Mouse (Mus musculus) neural tube, embryonic 14.5 days (tissue): ENCODE results near the gene Zfp239. TPM values are rescaled to one million over a fixed set of nuclear protein-coding genes. Genes with fewer than 3 reads are reported as not detected.

Experiments used
- ATAC-seq: fragments of 200-750 bp; cut with Nextera tagmentation; 2 replicates; pipeline ENCODE4 v1.8.0; 2017; ENCODE audit warnings: low read depth, mild to moderate bottlenecking, moderate TSS enrichment, moderate library complexity
- H3K27ac ChIP-seq: fragments of 300-500 bp; sonication (generic); 2 replicates; pipeline ENCODE4 v1.5.1; 2014; ENCODE audit warnings: low read depth, mild to moderate bottlenecking, control low read depth, low read length, moderate library complexity, mixed read lengths
- H3K27me3 ChIP-seq: fragments of 300-500 bp; sonication (generic); 2 replicates; pipeline ENCODE4 v1.6.1; 2014; ENCODE audit warnings: low read length; ENCODE audit not compliant: control insufficient read depth, insufficient read depth
- H3K36me3 ChIP-seq: fragments of 300-500 bp; sonication (generic); 2 replicates; pipeline ENCODE4 v1.6.1; 2014; ENCODE audit warnings: low read length, mixed read lengths; ENCODE audit not compliant: control insufficient read depth, insufficient read depth
- H3K4me1 ChIP-seq: fragments of 300-500 bp; sonication (generic); 2 replicates; pipeline ENCODE4 v1.6.1; 2014; ENCODE audit warnings: low read length; ENCODE audit not compliant: control insufficient read depth, insufficient read depth
- H3K4me2 ChIP-seq: fragments of 300-500 bp; sonication (generic); 2 replicates; pipeline ENCODE4 v1.6.1; 2014; ENCODE audit warnings: mild to moderate bottlenecking, low read depth, low read length, control low read depth
- H3K4me3 ChIP-seq: fragments of 300-500 bp; sonication (generic); 2 replicates; pipeline ENCODE4 v1.5.1; 2014; ENCODE audit warnings: low read depth, low read length, control low read depth, mixed read lengths
- H3K9ac ChIP-seq: fragments of 300-500 bp; sonication (generic); replicated peaks from 2 replicates; pipeline ENCODE4 v1.6.1; 2014; ENCODE audit warnings: low read depth, mild to moderate bottlenecking, control low read depth, low read length, mixed read lengths
- H3K9me3 ChIP-seq: fragments of 300-500 bp; sonication (generic); 2 replicates; pipeline ENCODE4 v1.6.1; 2016; ENCODE audit warnings: low read length; ENCODE audit not compliant: control insufficient read depth
- WGBS: fragments of 180-500 bp; shearing (Covaris S2); extraction: QIAGEN DNeasy Blood & Tissue Kit; methylation state at CpG from one replicate; pipeline ENCODE4 v1.1.7; 2014; 5-methylcytosine and 5-hydroxymethylcytosine counted together
- polyA plus RNA-seq: library from polyadenylated mRNA; unstranded; fragments of >200 nt; fragmentation: Nextera tagmentation; extraction: Ambion mirVana; gene quantifications from 2 replicates; pipeline ENCODE4 v1.2.1, GENCODE M21; 2014

Zfp239 gene
- polyA plus RNA-seq, 1 experiment from 2014 or later: 14.9 TPM

DNA sequence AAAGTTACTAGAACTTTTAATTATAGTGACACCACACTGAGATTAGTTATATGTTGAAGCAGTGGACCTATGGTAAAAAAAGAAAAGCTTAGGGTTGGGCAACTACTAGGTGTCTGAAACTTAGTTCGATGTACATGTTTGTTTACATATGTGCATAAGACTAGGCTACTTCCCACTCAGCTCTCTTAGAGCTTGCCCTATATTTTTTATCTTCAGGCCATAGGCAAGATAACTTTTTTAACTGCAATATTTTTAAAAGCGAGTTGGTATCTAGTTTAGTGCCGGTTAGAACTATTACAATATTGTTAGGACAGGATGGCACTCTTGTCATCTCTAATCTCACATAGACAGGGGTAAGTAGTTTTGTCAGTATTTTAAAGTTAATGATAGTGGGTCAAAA lies 60.1 kb downstream of the Zfp239 start:
- ATAC-seq: no peak
- Histone ChIP-seq H3K27me3 (no peaks in the 10 kb centered on the region), H3K4me3 (no peak overlapping the region), H3K9ac (no peak overlapping the region), H3K4me2 (no peak overlapping the region), H3K4me1 (peaks cover 8% of the 10 kb centered on the region; the same call in 1 of the 2 replicates), H3K36me3 (no peaks in the 10 kb centered on the region), H3K27ac (no peak overlapping the region), H3K9me3 (no peaks in the 10 kb centered on the region)
- WGBS: 97% methylated on average over 3 of the region's 3 CpGs

Other genes starting within 250 kb of the Zfp239 start
- gene Zfp637, start 20.9 kb upstream of the Zfp239 start, polyA plus RNA-seq: 147 and 150 TPM in 2 replicates
- 187 and 245 TPM in 2 replicates for gene Hnrnpf, start 38.2 kb downstream of the Zfp239 start, polyA plus RNA-seq
- gene Fxyd4, start 75.6 kb downstream of the Zfp239 start, polyA plus RNA-seq: 1.8 and 4.0 TPM in 2 replicates
- gene Rasgef1a, start 149.3 kb downstream of the Zfp239 start, polyA plus RNA-seq: 1.4 and 1.6 TPM in 2 replicates